Mouse (Mus musculus) kidney, adult 10 weeks (tissue): ENCODE data around the gene Deaf1. TPM values are rescaled to one million over a fixed set of nuclear protein-coding genes. Genes with fewer than 3 reads are reported as not detected.

ENCODE experiments used
- polyA plus RNA-seq: library from polyadenylated mRNA; stranded (reverse); fragments of 350-450 nt; fragmentation: Illumina TruSeq; extraction: RNeasy Lipid Tissue Mini Kit (QIAGEN cat#74804); gene quantifications from one replicate; pipeline ENCODE4 v1.2.3, GENCODE M21; 2014; ENCODE audit warnings: low read depth, low replicate concordance

The Deaf1 gene
- 1.0 TPM for polyA plus RNA-seq

GRCm38 (mm10) chr7:141327469-141328372, at the start of gene Deaf1, which contains the start of gene Tmem80:
TSS of gene Deaf1 (minus strand) at chr7:141327690.
TSS of gene Tmem80 (plus strand) at chr7:141327739.

GRCm38 (mm10) chr7:141338576-141339131, 11.2 kb upstream of the Deaf1 start, which contains the start of gene Eps8l2:
TSS of gene Eps8l2 (plus strand) at chr7:141338880.

GRCm38 (mm10) chr7:141291921-141292582, 35.4 kb downstream of the Deaf1 start, which contains the start of gene Drd4:
TSS of gene Drd4 (plus strand) at chr7:141292006.

GRCm38 (mm10) chr7:141278766-141279590, 48.5 kb downstream of the Deaf1 start, which contains the start of gene Sct:
TSS of gene Sct (minus strand) at chr7:141279133.

GRCm38 (mm10) chr7:141276546-141276945, 50.9 kb downstream of the Deaf1 start, which contains the start of gene Cdhr5:
TSS of gene Cdhr5 (minus strand) at chr7:141276786.

GRCm38 (mm10) chr7:141265739-141266561, 61.5 kb downstream of the Deaf1 start, which contains the start of gene Irf7:
TSS of gene Irf7 (minus strand) at chr7:141266481.

Other genes with a start within 250 kb of the Deaf1 start
- gene Pkp3, start 249.5 kb downstream of the Deaf1 start, polyA plus RNA-seq = not detected
- 3.4 TPM for gene Sigirr, start 227.1 kb downstream of the Deaf1 start, polyA plus RNA-seq
- 6.5 TPM for gene Ano9, start 209.9 kb downstream of the Deaf1 start, polyA plus RNA-seq
- 28.9 TPM for gene Ptdss2, start 205.3 kb downstream of the Deaf1 start, polyA plus RNA-seq
- gene Rnh1, start 154.8 kb downstream of the Deaf1 start, polyA plus RNA-seq = 0.89 TPM
- 9.9 TPM for gene Hras, start 133.7 kb downstream of the Deaf1 start, polyA plus RNA-seq
- 0.69 TPM for gene Lrrc56, start 133.5 kb downstream of the Deaf1 start, polyA plus RNA-seq
- 0.20 TPM for gene Lmntd2, start 113.6 kb downstream of the Deaf1 start, polyA plus RNA-seq
- 5.0 TPM for gene Rassf7, start 111.8 kb downstream of the Deaf1 start, polyA plus RNA-seq
- gene Phrf1, start 98.9 kb downstream of the Deaf1 start, polyA plus RNA-seq = 13.1 TPM
- gene Irf7, start 61.2 kb downstream of the Deaf1 start, polyA plus RNA-seq = 12.1 TPM
- 46.1 TPM for gene Cdhr5, start 50.9 kb downstream of the Deaf1 start, polyA plus RNA-seq
- gene Sct, start 48.6 kb downstream of the Deaf1 start, polyA plus RNA-seq = not detected
- not detected for gene Drd4, start 35.7 kb downstream of the Deaf1 start, polyA plus RNA-seq
- 17.9 TPM for gene Tmem80, start within 50 bp of the Deaf1 start, polyA plus RNA-seq
- gene Eps8l2, start 11.2 kb upstream of the Deaf1 start, polyA plus RNA-seq = 6.2 TPM
- 14.4 TPM for gene Taldo1, start 64.5 kb upstream of the Deaf1 start, polyA plus RNA-seq
- 9.2 TPM for gene Gatd1, start 86.4 kb upstream of the Deaf1 start, polyA plus RNA-seq
- not detected for gene Cend1, start 101.8 kb upstream of the Deaf1 start, polyA plus RNA-seq
- gene Slc25a22, start 110.2 kb upstream of the Deaf1 start, polyA plus RNA-seq = 0.97 TPM
- gene Pidd1, start 116.3 kb upstream of the Deaf1 start, polyA plus RNA-seq = 0.12 TPM
- 15.4 TPM for gene Rplp2, start 119.7 kb upstream of the Deaf1 start, polyA plus RNA-seq
- gene Pnpla2, start 127.5 kb upstream of the Deaf1 start, polyA plus RNA-seq = 1.5 TPM
- not detected for gene Cracr2b, start 133.4 kb upstream of the Deaf1 start, polyA plus RNA-seq
- 29.8 TPM for gene Cd151, start 139.7 kb upstream of the Deaf1 start, polyA plus RNA-seq
- 3.3 TPM for gene Polr2l, start 147.4 kb upstream of the Deaf1 start, polyA plus RNA-seq
- gene Tspan4, start 147.6 kb upstream of the Deaf1 start, polyA plus RNA-seq = 2.3 TPM
- 3.5 TPM for gene Chid1, start 212.2 kb upstream of the Deaf1 start, polyA plus RNA-seq
- gene Ap2a2, start 234.5 kb upstream of the Deaf1 start, polyA plus RNA-seq = 131 TPM